Mouse (Mus musculus) limb, embryonic 13.5 days (tissue): ENCODE measurements at regions not wholly inside any gene's neighbourhood (a gene's known extent, or its start where the extent isn't known, plus 50 kb on each side); places are given as distances from the start of the nearest gene placed in this dataset.
A peak's percentile ranks its signal among the peaks of the same experiment; 100 is the strongest.
"Not testable (repeated sequence)": the region's sequence is repeated elsewhere in the genome, so short reads cannot be mapped to it uniquely, and the experiment has no call there.

Experiments used
- ATAC-seq: fragments of 200-750 bp; cut with Nextera tagmentation; 2 replicates; pipeline ENCODE4 v1.8.0; 2017; ENCODE audit warnings: low read depth, moderate number of reproducible peaks, moderate TSS enrichment; ENCODE audit not compliant: low FRiP score
- H3K27ac ChIP-seq: fragments of 300-500 bp; sonication (generic); 2 replicates; pipeline ENCODE4 v1.5.1; 2015; ENCODE audit warnings: inconsistent platforms, mild to moderate bottlenecking, moderate library complexity
- H3K27me3 ChIP-seq: fragments of 300-500 bp; sonication (generic); 2 replicates; pipeline ENCODE4 v1.6.1; 2015; ENCODE audit warnings: mild to moderate bottlenecking, inconsistent platforms
- H3K36me3 ChIP-seq: fragments of 300-500 bp; sonication (generic); 2 replicates; pipeline ENCODE4 v1.6.1; 2015; ENCODE audit warnings: inconsistent platforms, mild to moderate bottlenecking, moderate library complexity
- H3K4me1 ChIP-seq: fragments of 300-500 bp; sonication (generic); 2 replicates; pipeline ENCODE4 v1.6.1; 2015; ENCODE audit warnings: inconsistent platforms
- H3K4me2 ChIP-seq: fragments of 300-500 bp; sonication (generic); replicated peaks from 2 replicates; pipeline ENCODE4 v1.6.1; 2015; ENCODE audit warnings: inconsistent platforms, mild to moderate bottlenecking, moderate library complexity
- H3K4me3 ChIP-seq: fragments of 300-500 bp; sonication (generic); 2 replicates; pipeline ENCODE4 v1.5.1; 2015; ENCODE audit warnings: moderate library complexity, mild to moderate bottlenecking, inconsistent platforms
- H3K9ac ChIP-seq: fragments of 300-500 bp; sonication (generic); 2 replicates; pipeline ENCODE4 v1.6.1; 2015; ENCODE audit warnings: mild to moderate bottlenecking, inconsistent platforms
- H3K9me3 ChIP-seq: fragments of 300-500 bp; sonication (generic); 2 replicates; pipeline ENCODE4 v1.6.1; 2016; ENCODE audit warnings: inconsistent platforms
- WGBS: fragments of 180-500 bp; shearing (Covaris S2); methylation state at CpG from one replicate; pipeline ENCODE4 v1.1.7; 2015; 5-methylcytosine and 5-hydroxymethylcytosine counted together

- not testable (repeated sequence) for H3K9me3 ChIP-seq, H3K9ac ChIP-seq, H3K4me3 ChIP-seq, H3K4me2 ChIP-seq, H3K4me1 ChIP-seq, H3K36me3 ChIP-seq, H3K27me3 ChIP-seq, H3K27ac ChIP-seq, ATAC-seq
- WGBS, result 86% methylated on average over 5 of the region's 5 CpGs
These were observed 846.4 kb downstream of the Diaph3 start for GRCm38 (mm10) chr14:86294606-86295005.

GRCm38 (mm10) chr14:86293804-86294203 is 847.2 kb downstream of the Diaph3 start:
- Histone ChIP-seq H3K36me3 (no peaks in the 10 kb centered on the region), H3K4me2 (no peak overlapping the region), H3K4me1 (no peaks in the 10 kb centered on the region), H3K9ac (no peak overlapping the region), H3K27me3 (no peaks in the 10 kb centered on the region), H3K4me3 (no peak overlapping the region), H3K9me3 (no peaks in the 10 kb centered on the region), H3K27ac (no peak overlapping the region)
- 81% methylated on average over 1 of the region's 1 CpGs for WGBS
- no peak for ATAC-seq

GRCm38 (mm10) chr14:86293371-86293770 is 847.7 kb downstream of the Diaph3 start:
- Histone ChIP-seq H3K27ac (no peak overlapping the region), H3K36me3 (no peaks in the 10 kb centered on the region), H3K4me3 (no peak overlapping the region), H3K4me2 (no peak overlapping the region), H3K4me1 (no peaks in the 10 kb centered on the region), H3K27me3 (no peaks in the 10 kb centered on the region), H3K9me3 (no peaks in the 10 kb centered on the region), H3K9ac (no peak overlapping the region)
- ATAC-seq, result no peak
- WGBS, result 69% methylated on average over 3 of the region's 3 CpGs

GRCm38 (mm10) chr14:86290556-86290955 is 850.5 kb downstream of the Diaph3 start:
- H3K36me3 ChIP-seq, result no peaks in the 10 kb centered on the region
- no peak for ATAC-seq
- no peaks in the 10 kb centered on the region for H3K4me1 ChIP-seq
- 92% methylated on average over 3 of the region's 3 CpGs for WGBS
- H3K9ac ChIP-seq, result no peak overlapping the region
- no peaks in the 10 kb centered on the region for H3K9me3 ChIP-seq
- no peaks in the 10 kb centered on the region for H3K27me3 ChIP-seq
- no peak overlapping the region for H3K4me2 ChIP-seq
- no peak overlapping the region for H3K4me3 ChIP-seq
- H3K27ac ChIP-seq, result no peak overlapping the region

- Histone ChIP-seq H3K4me1 (peaks cover 10% of the 10 kb centered on the region; the same call in 1 of the 2 replicates), H3K9me3 (no peaks in the 10 kb centered on the region), H3K36me3 (no peaks in the 10 kb centered on the region), H3K27me3 (no peaks in the 10 kb centered on the region), H3K4me3 (no peak overlapping the region), H3K4me2 (0 out of 2 replicates have a peak overlapping the region, but pooled peaks have one; percentile 1), H3K27ac (no peak overlapping the region), H3K9ac (no peak overlapping the region)
- WGBS, result 35% methylated on average over 8 of the region's 8 CpGs
- ATAC-seq, result no peak
These were observed 879.3 kb downstream of the Diaph3 start for GRCm38 (mm10) chr14:86261640-86262230.

- no peak overlapping the region for H3K4me3 ChIP-seq
- 71% methylated on average over 1 of the region's 1 CpGs for WGBS
- no peak overlapping the region for H3K9ac ChIP-seq
- H3K27ac ChIP-seq, result no peak overlapping the region
- H3K4me1 ChIP-seq, result no peaks in the 10 kb centered on the region
- H3K4me2 ChIP-seq, result no peak overlapping the region
- no peaks in the 10 kb centered on the region for H3K9me3 ChIP-seq
- no peaks in the 10 kb centered on the region for H3K27me3 ChIP-seq
- H3K36me3 ChIP-seq, result no peaks in the 10 kb centered on the region
- no peak for ATAC-seq
These were observed 886.8 kb downstream of the Diaph3 start for GRCm38 (mm10) chr14:86254196-86254595.

GRCm38 (mm10) chr14:86251617-86252016 is 889.4 kb downstream of the Diaph3 start:
- Histone ChIP-seq H3K27me3 (no peaks in the 10 kb centered on the region), H3K4me2 (no peak overlapping the region), H3K9me3 (no peaks in the 10 kb centered on the region), H3K4me1 (no peaks in the 10 kb centered on the region), H3K36me3 (no peaks in the 10 kb centered on the region), H3K27ac (no peak overlapping the region), H3K4me3 (no peak overlapping the region), H3K9ac (no peak overlapping the region)
- no peak for ATAC-seq

GRCm38 (mm10) chr14:86247686-86248085 is 893.3 kb downstream of the Diaph3 start:
- Histone ChIP-seq H3K27me3 (no peaks in the 10 kb centered on the region), H3K4me1 (no peaks in the 10 kb centered on the region), H3K4me2 (no peak overlapping the region), H3K9me3 (no peaks in the 10 kb centered on the region; the same call in 1 of the 2 replicates), H3K9ac (no peak overlapping the region), H3K27ac (no peak overlapping the region), H3K4me3 (no peak overlapping the region), H3K36me3 (no peaks in the 10 kb centered on the region)
- 87% methylated on average over 4 of the region's 4 CpGs for WGBS
- ATAC-seq, result no peak

- H3K27me3 ChIP-seq, result no peaks in the 10 kb centered on the region
- H3K9ac ChIP-seq, result no peak overlapping the region
- H3K36me3 ChIP-seq, result no peaks in the 10 kb centered on the region
- H3K4me1 ChIP-seq, result no peaks in the 10 kb centered on the region
- no peaks in the 10 kb centered on the region; the same call in 1 of the 2 replicates for H3K9me3 ChIP-seq
- H3K4me3 ChIP-seq, result no peak overlapping the region
- no peak overlapping the region for H3K27ac ChIP-seq
- ATAC-seq, result no peak
- H3K4me2 ChIP-seq, result no peak overlapping the region
- 81% methylated on average over 8 of the region's 8 CpGs for WGBS
These were observed 894.3 kb downstream of the Diaph3 start for GRCm38 (mm10) chr14:86246770-86247169.

- ATAC-seq, result no peak
- H3K9me3 ChIP-seq, result no peaks in the 10 kb centered on the region; the same call in 1 of the 2 replicates
- WGBS, result 78% methylated on average over 1 of the region's 1 CpGs
These were observed 897.4 kb downstream of the Diaph3 start for GRCm38 (mm10) chr14:86243662-86244061.

GRCm38 (mm10) chr14:86242836-86243235 is 898.2 kb downstream of the Diaph3 start:
- no peak overlapping the region for H3K9ac ChIP-seq
- no peak overlapping the region for H3K27ac ChIP-seq
- H3K4me3 ChIP-seq, result no peak overlapping the region
- WGBS, result 41% methylated on average over 1 of the region's 1 CpGs
- no peaks in the 10 kb centered on the region for H3K4me1 ChIP-seq
- H3K4me2 ChIP-seq, result no peak overlapping the region
- no peak for ATAC-seq
- no peaks in the 10 kb centered on the region for H3K27me3 ChIP-seq
- H3K9me3 ChIP-seq, result no peaks in the 10 kb centered on the region; the same call in 1 of the 2 replicates
- H3K36me3 ChIP-seq, result no peaks in the 10 kb centered on the region

More at GRCm38 (mm10) chr14:86243662-86244061, 897.4 kb downstream of the Diaph3 start:
- Histone ChIP-seq H3K4me2 (no peak overlapping the region), H3K9ac (no peak overlapping the region), H3K27me3 (no peaks in the 10 kb centered on the region), H3K36me3 (no peaks in the 10 kb centered on the region), H3K27ac (no peak overlapping the region), H3K4me3 (no peak overlapping the region), H3K4me1 (no peaks in the 10 kb centered on the region)

GRCm38 (mm10) chr14:86239090-86239489 is 901.9 kb downstream of the Diaph3 start:
- H3K4me2 ChIP-seq, result no peak overlapping the region
- H3K9me3 ChIP-seq, result no peaks in the 10 kb centered on the region
- H3K9ac ChIP-seq, result no peak overlapping the region
- no peaks in the 10 kb centered on the region for H3K27me3 ChIP-seq
- no peak for ATAC-seq
- 49% methylated on average over 2 of the region's 2 CpGs for WGBS
- no peak overlapping the region for H3K4me3 ChIP-seq
- no peak overlapping the region for H3K27ac ChIP-seq
- H3K4me1 ChIP-seq, result no peaks in the 10 kb centered on the region
- H3K36me3 ChIP-seq, result no peaks in the 10 kb centered on the region

GRCm38 (mm10) chr14:86233305-86233704 is 907.7 kb downstream of the Diaph3 start:
- Histone ChIP-seq H3K27ac (no peak overlapping the region), H3K4me1 (no peaks in the 10 kb centered on the region), H3K36me3 (no peaks in the 10 kb centered on the region), H3K4me3 (no peak overlapping the region), H3K9me3 (no peaks in the 10 kb centered on the region), H3K27me3 (no peaks in the 10 kb centered on the region), H3K4me2 (no peak overlapping the region), H3K9ac (no peak overlapping the region)
- no peak for ATAC-seq
- WGBS, result 76% methylated on average over 1 of the region's 1 CpGs
